Mouse (Mus musculus): ENCODE results near the gene 1700042G07Rik. TPM values are rescaled to one million over a fixed set of nuclear protein-coding genes. Genes with fewer than 3 reads are reported as not detected.

Gene 1700042G07Rik
- polyA plus RNA-seq, 1 experiment from 2014 or later = not detected

- Histone ChIP-seq H3K4me1 (replicated peaks; ENCODE audit: control insufficient read depth, insufficient read depth, low read length) (peaks cover 6% of the 10 kb centered on the region; the same call in 1 of the 2 replicates), H3K9me3 (ENCODE audit: control insufficient read depth, low read length) (no peaks in the 10 kb centered on the region), H3K4me2 (no peak overlapping the region), H3K27me3 (replicated peaks; ENCODE audit: control insufficient read depth, insufficient read depth, low read length) (no peaks in the 10 kb centered on the region), H3K9ac (ENCODE audit: low read depth, low read length) (no peak overlapping the region), H3K36me3 (ENCODE audit: control insufficient read depth, insufficient read depth, low read length) (peaks cover 45% of the 10 kb centered on the region), H3K4me3 (ENCODE audit: low read depth, low read length) (no peak overlapping the region), H3K27ac (ENCODE audit: low read depth, low read length) (no peak overlapping the region)
- WGBS = 93% methylated on average over 15 of the region's 15 CpGs
- DNase-seq (ENCODE audit: low spot score) (no peak), ATAC-seq (replicated peaks; ENCODE audit: low FRiP score) (no peak)
Measured at GRCm38 (mm10) chr4:116152702-116153101, 20.5 kb upstream of the 1700042G07Rik start.

DNA sequence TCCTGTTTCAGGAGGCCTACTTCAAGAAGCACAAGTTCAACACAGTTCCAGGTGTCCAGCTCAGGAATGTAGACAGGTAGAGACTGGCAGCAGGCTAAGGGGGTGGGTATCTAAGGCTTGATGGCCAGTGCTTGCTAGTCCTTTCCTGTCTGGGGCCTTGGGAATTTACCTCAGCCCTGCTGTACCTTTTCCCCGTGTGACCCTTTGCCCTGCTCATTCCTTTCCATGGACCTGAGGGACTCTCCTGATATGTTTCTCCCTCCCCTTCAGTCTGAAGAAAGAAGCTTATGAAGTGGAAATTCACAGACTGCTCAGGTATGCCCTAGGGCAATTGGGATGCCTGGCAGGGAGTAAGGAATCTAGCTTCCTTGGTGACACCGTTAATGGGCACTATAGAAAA is 15.3 kb upstream of the 1700042G07Rik start:
- H3K27ac ChIP-seq (ENCODE audit: low read depth, low read length) = no peak overlapping the region
- H3K4me1 ChIP-seq (replicated peaks; ENCODE audit: control insufficient read depth, insufficient read depth, low read length) = no peaks in the 10 kb centered on the region
- no peak for ATAC-seq (replicated peaks; ENCODE audit: low FRiP score)
- WGBS = 92% methylated on average over 2 of the region's 2 CpGs
- H3K9me3 ChIP-seq (ENCODE audit: control insufficient read depth, low read length) = no peaks in the 10 kb centered on the region
- no peak for DNase-seq (ENCODE audit: low spot score)
- no peak overlapping the region for H3K9ac ChIP-seq (ENCODE audit: low read depth, low read length)
- H3K27me3 ChIP-seq (replicated peaks; ENCODE audit: control insufficient read depth, insufficient read depth, low read length) = no peaks in the 10 kb centered on the region
- H3K4me2 ChIP-seq = no peak overlapping the region
- H3K4me3 ChIP-seq (ENCODE audit: low read depth, low read length) = no peak overlapping the region
- peaks cover 48% of the 10 kb centered on the region for H3K36me3 ChIP-seq (ENCODE audit: control insufficient read depth, insufficient read depth, low read length)

DNA sequence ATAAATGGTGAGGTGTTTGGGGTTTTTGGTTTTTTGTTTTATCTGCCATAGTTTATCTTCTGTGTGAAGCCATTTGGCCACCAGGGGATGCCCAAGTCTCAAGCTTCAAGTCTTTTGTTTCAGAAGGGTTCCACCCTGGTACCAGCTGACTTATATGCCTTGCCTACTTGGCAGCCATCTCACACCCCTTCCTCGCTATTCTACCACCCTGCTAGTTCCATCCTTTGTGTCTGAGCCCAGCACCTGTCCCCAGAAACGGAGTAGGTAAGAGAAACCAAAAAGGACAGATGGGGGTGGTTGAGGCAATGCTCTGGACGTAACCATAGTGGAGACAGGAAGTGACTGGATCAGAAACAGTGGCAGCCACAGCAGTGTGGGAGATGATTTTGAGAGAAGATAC is 13.3 kb upstream of the 1700042G07Rik start:
- H3K9ac ChIP-seq (ENCODE audit: low read depth, low read length) = no peak overlapping the region
- no peaks in the 10 kb centered on the region for H3K27me3 ChIP-seq (replicated peaks; ENCODE audit: control insufficient read depth, insufficient read depth, low read length)
- H3K27ac ChIP-seq (ENCODE audit: low read depth, low read length) = no peak overlapping the region
- no peaks in the 10 kb centered on the region; the same call in 1 of the 2 replicates for H3K4me1 ChIP-seq (replicated peaks; ENCODE audit: control insufficient read depth, insufficient read depth, low read length)
- H3K4me3 ChIP-seq (ENCODE audit: low read depth, low read length) = no peak overlapping the region
- no peaks in the 10 kb centered on the region for H3K9me3 ChIP-seq (ENCODE audit: control insufficient read depth, low read length)
- DNase-seq (ENCODE audit: low spot score) (no peak), ATAC-seq (replicated peaks; ENCODE audit: low FRiP score) (no peak)
- WGBS = 69% methylated on average over 3 of the region's 3 CpGs
- H3K4me2 ChIP-seq = no peak overlapping the region
- H3K36me3 ChIP-seq (ENCODE audit: control insufficient read depth, insufficient read depth, low read length) = peaks cover 34% of the 10 kb centered on the region

DNA sequence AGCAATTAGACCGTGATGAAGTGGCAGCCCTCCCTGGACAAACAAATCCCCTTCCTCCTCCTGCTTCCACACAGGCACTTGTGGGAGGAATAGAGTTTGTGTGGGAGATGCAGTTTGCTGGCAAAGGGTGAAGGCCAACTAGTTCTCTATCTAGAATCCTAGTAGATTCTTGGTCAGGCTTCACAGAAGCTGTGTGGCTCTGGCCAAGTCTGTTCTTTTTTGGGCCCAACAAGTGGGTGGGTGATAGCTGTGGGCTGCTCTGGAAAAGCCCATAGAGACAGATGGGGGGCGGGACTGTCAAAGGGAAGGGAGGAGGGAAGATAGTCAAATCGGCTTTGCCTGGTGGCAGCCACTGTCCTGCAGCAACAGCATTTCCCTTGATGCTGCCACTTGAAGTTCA is 12.4 kb upstream of the 1700042G07Rik start:
- no peak for DNase-seq (ENCODE audit: low spot score)
- Histone ChIP-seq H3K4me3 (ENCODE audit: low read depth, low read length) (no peak overlapping the region), H3K9me3 (ENCODE audit: control insufficient read depth, low read length) (no peaks in the 10 kb centered on the region), H3K27me3 (replicated peaks; ENCODE audit: control insufficient read depth, insufficient read depth, low read length) (no peaks in the 10 kb centered on the region), H3K27ac (ENCODE audit: low read depth, low read length) (no peak overlapping the region), H3K4me2 (no peak overlapping the region), H3K36me3 (ENCODE audit: control insufficient read depth, insufficient read depth, low read length) (peaks cover 26% of the 10 kb centered on the region), H3K4me1 (replicated peaks; ENCODE audit: control insufficient read depth, insufficient read depth, low read length) (no peaks in the 10 kb centered on the region; the same call in 1 of the 2 replicates), H3K9ac (ENCODE audit: low read depth, low read length) (no peak overlapping the region)
- no peak for ATAC-seq (replicated peaks; ENCODE audit: low FRiP score)
- 77% methylated on average over 3 of the region's 3 CpGs for WGBS

DNA sequence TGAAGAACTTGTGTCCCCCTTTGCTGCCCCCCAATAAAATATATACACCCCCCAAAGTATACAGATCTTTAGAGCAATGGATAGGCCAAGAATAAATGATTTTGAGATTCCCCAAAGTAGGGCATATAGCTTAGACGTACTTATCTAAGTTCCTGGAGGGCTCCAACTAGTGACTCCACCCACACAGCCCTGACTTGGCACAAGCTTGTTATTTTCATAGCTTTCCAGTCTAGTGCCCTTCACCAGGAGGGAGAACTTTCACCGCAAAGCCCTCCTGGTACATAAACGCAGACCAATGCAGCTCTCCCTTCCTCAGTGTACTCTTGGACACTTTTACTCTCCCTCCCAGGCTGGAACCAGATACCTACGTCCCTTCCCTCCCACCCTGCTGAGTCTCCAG is 11.0 kb upstream of the 1700042G07Rik start:
- H3K36me3 ChIP-seq (ENCODE audit: control insufficient read depth, insufficient read depth, low read length) = peaks cover 14% of the 10 kb centered on the region; the same call in 1 of the 2 replicates
- no peaks in the 10 kb centered on the region for H3K9me3 ChIP-seq (ENCODE audit: control insufficient read depth, low read length)
- DNase-seq (ENCODE audit: low spot score) (no peak), ATAC-seq (replicated peaks; ENCODE audit: low FRiP score) (no peak)
- 73% methylated on average over 4 of the region's 4 CpGs for WGBS
- no peaks in the 10 kb centered on the region for H3K27me3 ChIP-seq (replicated peaks; ENCODE audit: control insufficient read depth, insufficient read depth, low read length)
- H3K4me2 ChIP-seq = no peak overlapping the region
- H3K4me1 ChIP-seq (replicated peaks; ENCODE audit: control insufficient read depth, insufficient read depth, low read length) = no peaks in the 10 kb centered on the region; the same call in 1 of the 2 replicates
- H3K4me3 ChIP-seq (ENCODE audit: low read depth, low read length) = no peak overlapping the region
- H3K9ac ChIP-seq (ENCODE audit: low read depth, low read length) = no peak overlapping the region
- no peak overlapping the region for H3K27ac ChIP-seq (ENCODE audit: low read depth, low read length)

DNA sequence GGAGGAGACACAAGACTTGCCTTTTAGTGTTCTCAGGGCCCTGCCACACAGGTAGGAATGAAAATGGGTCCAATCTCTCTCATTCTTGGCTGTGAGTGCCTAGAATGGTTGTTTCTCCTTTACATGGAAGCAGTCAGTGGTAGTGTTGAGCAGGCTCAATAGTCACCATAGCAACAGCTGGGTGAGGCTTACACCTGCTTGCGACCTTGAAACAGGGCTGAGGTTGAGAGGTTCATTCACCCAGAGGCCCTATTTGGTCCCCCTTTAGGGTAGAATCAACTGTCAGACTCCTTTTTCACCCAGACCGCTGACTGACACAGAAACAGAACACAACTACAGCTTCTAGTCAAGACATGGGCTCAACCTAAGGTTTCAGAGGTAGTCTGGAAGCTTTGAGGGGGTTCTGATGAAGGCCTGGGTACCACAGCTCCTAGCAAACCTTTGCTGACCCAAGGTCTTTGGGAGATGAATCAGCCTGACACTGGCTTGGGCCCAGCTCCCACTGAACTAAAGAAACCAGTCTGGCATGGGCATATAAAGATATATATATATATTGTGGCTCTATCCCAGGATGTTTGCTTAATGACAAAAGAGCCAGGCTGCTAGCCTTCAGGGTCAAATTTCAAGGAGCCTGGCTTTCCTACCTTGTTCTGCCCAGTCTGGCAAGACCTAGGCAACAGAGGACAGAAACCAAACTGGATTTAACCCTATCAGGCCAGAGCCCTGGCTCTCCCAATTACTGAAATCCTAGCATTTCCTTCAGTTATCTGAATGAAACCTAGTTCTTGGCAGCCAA is 8.2 kb upstream of the 1700042G07Rik start:
- Histone ChIP-seq H3K4me3 (ENCODE audit: low read depth, low read length) (no peak overlapping the region), H3K27ac (ENCODE audit: low read depth, low read length) (no peak overlapping the region), H3K4me2 (no peak overlapping the region), H3K9me3 (ENCODE audit: control insufficient read depth, low read length) (no peaks in the 10 kb centered on the region), H3K36me3 (ENCODE audit: control insufficient read depth, insufficient read depth, low read length) (no peaks in the 10 kb centered on the region; the same call in 1 of the 2 replicates), H3K27me3 (replicated peaks; ENCODE audit: control insufficient read depth, insufficient read depth, low read length) (no peaks in the 10 kb centered on the region), H3K9ac (ENCODE audit: low read depth, low read length) (no peak overlapping the region), H3K4me1 (replicated peaks; ENCODE audit: control insufficient read depth, insufficient read depth, low read length) (no peaks in the 10 kb centered on the region; the same call in 1 of the 2 replicates)
- WGBS = 77% methylated on average over 2 of the region's 2 CpGs
- DNase-seq (ENCODE audit: low spot score) (no peak), ATAC-seq (replicated peaks; ENCODE audit: low FRiP score) (no peak)

- no peak overlapping the region for H3K27ac ChIP-seq (ENCODE audit: low read depth, low read length)
- no peaks in the 10 kb centered on the region for H3K9me3 ChIP-seq (ENCODE audit: control insufficient read depth, low read length)
- no peaks in the 10 kb centered on the region for H3K27me3 ChIP-seq (replicated peaks; ENCODE audit: control insufficient read depth, insufficient read depth, low read length)
- H3K9ac ChIP-seq (ENCODE audit: low read depth, low read length) = no peak overlapping the region
- no peak overlapping the region for H3K4me3 ChIP-seq (ENCODE audit: low read depth, low read length)
- H3K4me2 ChIP-seq = no peak overlapping the region
- no peak for ATAC-seq (replicated peaks; ENCODE audit: low FRiP score)
- WGBS = 54% methylated on average over 8 of the region's 8 CpGs
- DNase-seq (ENCODE audit: low spot score) = no peak
- H3K4me1 ChIP-seq (replicated peaks; ENCODE audit: control insufficient read depth, insufficient read depth, low read length) = no peaks in the 10 kb centered on the region; the same call in 1 of the 2 replicates
- H3K36me3 ChIP-seq (ENCODE audit: control insufficient read depth, insufficient read depth, low read length) = no peaks in the 10 kb centered on the region; the same call in 1 of the 2 replicates
Measured at GRCm38 (mm10) chr4:116165708-116166407, 7.3 kb upstream of the 1700042G07Rik start.

DNA sequence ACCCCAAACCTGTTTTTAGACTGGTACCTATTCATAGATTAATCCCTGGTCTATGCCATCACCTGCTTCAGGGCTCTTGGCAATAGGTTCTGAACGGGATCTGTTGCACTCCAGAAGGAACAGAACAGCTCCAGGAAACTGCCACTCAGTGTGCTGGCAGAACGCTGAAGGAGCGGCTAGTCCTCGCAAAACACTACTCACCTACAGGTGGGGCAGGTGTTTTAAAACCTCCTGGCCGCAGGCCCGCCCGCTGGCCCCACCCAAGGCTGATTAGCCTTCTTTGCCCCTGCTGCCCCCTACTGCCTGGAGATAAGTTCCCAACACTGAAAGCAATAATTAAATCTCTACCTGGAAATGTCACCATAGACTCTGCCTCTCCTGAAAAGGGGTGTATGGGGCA is 5.8 kb upstream of the 1700042G07Rik start, which contains the start of gene Tspan1:
Gene Tspan1 (minus strand): TSS at position 198 of the 400 bp plus-strand sequence.
- Histone ChIP-seq H3K4me2 (no peak within 1 kb of the TSS), H3K9me3 (ENCODE audit: control insufficient read depth, low read length) (no peaks in the 10 kb centered on the region), H3K4me1 (replicated peaks; ENCODE audit: control insufficient read depth, insufficient read depth, low read length) (no peaks in the 10 kb centered on the region; the same call in 1 of the 2 replicates), H3K9ac (ENCODE audit: low read depth, low read length) (no peak within 1 kb of the TSS), H3K27ac (ENCODE audit: low read depth, low read length) (no peak within 1 kb of the TSS), H3K4me3 (ENCODE audit: low read depth, low read length) (no peak within 1 kb of the TSS), H3K27me3 (replicated peaks; ENCODE audit: control insufficient read depth, insufficient read depth, low read length) (no peaks in the 10 kb centered on the region), H3K36me3 (ENCODE audit: control insufficient read depth, insufficient read depth, low read length) (no peaks in the 10 kb centered on the region)
- DNase-seq (ENCODE audit: low spot score) (no peak), ATAC-seq (replicated peaks; ENCODE audit: low FRiP score) (no peak)
- 26% methylated on average over 7 of the region's 7 CpGs for WGBS

All from liver, embryonic 11.5 days (tissue).